Mouse (Mus musculus): ENCODE data around the gene Mgat5.

- TF ChIP-seq CTCF (IDR thresholded peaks at IDR 0.05; ENCODE audit: low read depth) (no peak), EP300 (IDR thresholded peaks at IDR 0.05; ENCODE audit: low read depth) (no peak)
Measured at GRCm38 (mm10) chr1:127244054-127244770, 39.4 kb downstream of the Mgat5 start.

Measured in heart, postnatal 0 days (tissue).